Mouse (Mus musculus) myocyte (in vitro differentiated cells): ENCODE measurements around the gene Inpp5d. TPM values are rescaled to one million over a fixed set of nuclear protein-coding genes. Genes with fewer than 3 reads are reported as not detected.

Experiments
- H3K27me3 ChIP-seq: one replicate; pipeline ENCODE4 v1.6.1; 2011; ENCODE audit not compliant: control insufficient read depth, insufficient read depth, insufficient read length
- H3K36me3 ChIP-seq: one replicate; pipeline ENCODE4 v1.6.1; 2011; ENCODE audit not compliant: control insufficient read depth, insufficient read depth
- H3K4me2 ChIP-seq: one replicate; pipeline ENCODE4 v1.6.1; 2011; ENCODE audit warnings: low read depth, control low read depth
- H3K4me3 ChIP-seq: one replicate; pipeline ENCODE4 v1.5.1; 2011; ENCODE audit warnings: mild to moderate bottlenecking, control low read depth, moderate library complexity
- H3K79me2 ChIP-seq: one replicate; pipeline ENCODE4 v1.6.1; 2011; ENCODE audit not compliant: control insufficient read depth, insufficient read depth
- H3ac ChIP-seq: one replicate; pipeline ENCODE4 v1.6.1; 2011; ENCODE audit not compliant: control insufficient read depth, insufficient read length
- CEBPB ChIP-seq: IDR thresholded peaks from 2 replicates; pipeline ENCODE4 v1.6.1; 2011; ENCODE audit warnings: mild to moderate bottlenecking, moderate library complexity; ENCODE audit not compliant: poor library complexity, insufficient read depth, severe bottlenecking
- E2F4 ChIP-seq: IDR thresholded peaks from one replicate; pipeline ENCODE4 v1.6.1; 2011; ENCODE audit warnings: mild to moderate bottlenecking, control low read depth, moderate library complexity; ENCODE audit not compliant: insufficient read depth
- MAX ChIP-seq: IDR thresholded peaks from one replicate; pipeline ENCODE4 v1.6.1; 2011; ENCODE audit warnings: low read depth, mild to moderate bottlenecking, control low read depth
- MYOD1 ChIP-seq, 3 experiments: IDR thresholded peaks; one replicate each; pipeline ENCODE4 v1.6.1; 2011; ENCODE audit warnings: control low read depth in 2 of 3, low read depth in 2 of 3, mild to moderate bottlenecking in 2 of 3, moderate library complexity in 1 of 3; ENCODE audit not compliant: insufficient read length in 2 of 3, control insufficient read depth in 1 of 3
- MYOG ChIP-seq, 3 experiments: IDR thresholded peaks; one replicate each; pipeline ENCODE4 v1.6.1; 2011; ENCODE audit warnings: control low read depth in 2 of 3, low read depth in 2 of 3, mild to moderate bottlenecking in 2 of 3; ENCODE audit not compliant: insufficient read length in 2 of 3, control insufficient read depth in 1 of 3, insufficient read depth in 1 of 3
- POLR2A ChIP-seq: IDR thresholded peaks from one replicate; pipeline ENCODE4 v1.6.1; 2011; ENCODE audit warnings: low read depth, mild to moderate bottlenecking, control low read depth, moderate library complexity; ENCODE audit not compliant: insufficient read length
- POLR2AphosphoS2 ChIP-seq: IDR thresholded peaks from one replicate; pipeline ENCODE4 v1.6.1; 2011; ENCODE audit warnings: low read depth, control low read depth; ENCODE audit not compliant: insufficient read length
- REST ChIP-seq: IDR thresholded peaks from one replicate; pipeline ENCODE4 v1.6.1; 2011; ENCODE audit warnings: mild to moderate bottlenecking, control low read depth, moderate library complexity; ENCODE audit not compliant: insufficient read depth, insufficient read length
- SRF ChIP-seq: IDR thresholded peaks from one replicate; pipeline ENCODE4 v1.6.1; 2011; ENCODE audit warnings: low read depth; ENCODE audit not compliant: control insufficient read depth, insufficient read length
- TCF12 ChIP-seq: IDR thresholded peaks from one replicate; pipeline ENCODE4 v1.6.1; 2011; ENCODE audit warnings: mild to moderate bottlenecking, control low read depth; ENCODE audit not compliant: poor library complexity, insufficient read depth, severe bottlenecking
- TCF3 ChIP-seq: IDR thresholded peaks from one replicate; pipeline ENCODE4 v1.6.1; 2011; ENCODE audit warnings: low read depth, control low read depth; ENCODE audit not compliant: insufficient read length
- USF1 ChIP-seq: IDR thresholded peaks from one replicate; pipeline ENCODE4 v1.6.1; 2011; ENCODE audit warnings: low read depth, mild to moderate bottlenecking, control low read depth, moderate library complexity
- polyA plus RNA-seq: library from polyadenylated mRNA; unstranded; fragments of >200 nt; fragmentation: generic; extraction: Trizol; gene quantifications from one replicate; pipeline ENCODE4 v1.2.1, GENCODE M21; 2012; ENCODE audit warnings: missing spikeins

The Inpp5d gene
- polyA plus RNA-seq, 1 experiment: 0.13 TPM

DNA sequence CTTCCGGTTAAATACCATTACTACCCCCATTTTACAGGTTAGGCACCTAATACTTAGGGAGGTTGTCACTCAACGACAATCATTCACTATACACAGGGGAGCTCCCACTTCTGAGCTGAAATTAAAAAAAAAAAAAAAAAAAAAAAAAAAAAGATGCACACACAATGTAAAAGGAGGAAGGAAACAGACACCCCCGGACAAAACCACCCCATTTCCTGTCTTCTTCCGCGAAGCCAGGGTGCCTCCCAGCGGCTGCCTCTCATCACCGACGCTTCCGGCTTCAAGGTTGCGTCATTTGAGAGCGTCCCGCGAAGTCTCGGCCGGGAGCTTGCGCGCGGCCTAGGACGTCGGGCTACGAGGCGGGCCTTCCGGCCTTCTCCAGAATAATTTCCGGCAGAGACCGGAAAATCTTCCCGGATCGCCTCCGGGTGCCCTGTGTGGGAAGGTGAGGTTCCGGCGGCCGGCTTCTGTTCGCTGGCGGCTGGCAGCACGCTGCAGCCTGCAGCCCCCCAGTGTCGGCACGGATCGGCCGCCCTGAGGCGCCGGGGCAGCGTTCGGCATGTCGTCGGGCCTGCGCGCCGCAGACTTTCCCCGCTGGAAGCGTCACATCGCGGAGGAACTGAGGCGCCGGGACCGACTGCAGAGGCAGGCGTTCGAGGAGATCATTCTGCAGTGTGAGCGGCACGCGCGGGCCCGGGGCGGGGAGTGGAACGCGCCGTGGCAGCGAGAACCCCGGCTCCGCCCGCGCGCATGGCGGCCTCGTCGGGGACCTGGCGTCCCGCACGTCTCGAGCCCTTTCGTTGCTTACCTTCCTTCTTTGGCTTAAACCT, 135.7 kb downstream of the Inpp5d start, which contains the start of gene Atg16l1:
Gene Atg16l1, plus strand, starts transcription at position 230 of the 830 bp plus-strand sequence.
- peak within 1 kb of the TSS; percentile 85 for H3ac ChIP-seq
- H3K4me2 ChIP-seq: peak within 1 kb of the TSS; percentile 94
- H3K27me3 ChIP-seq: peaks cover 8% of the 10 kb centered on the region
- peaks cover 35% of the 10 kb centered on the region for H3K79me2 ChIP-seq
- peaks cover 13% of the 10 kb centered on the region for H3K36me3 ChIP-seq
- no peak for TF ChIP-seq REST
- TF ChIP-seq MAX: no peak
- peak; percentile 54 for TF ChIP-seq POLR2AphosphoS2
- peak; percentile 42 for TF ChIP-seq SRF
- TF ChIP-seq MYOG (IDR thresholded peaks at IDR 0.05; ENCODE audit: control insufficient read depth in 1 of 3, insufficient read depth in 1 of 3, insufficient read length in 2 of 3, low read depth in 2 of 3): no peak
- TF ChIP-seq POLR2A: peak; percentile 79
- TF ChIP-seq E2F4: no peak
- TF ChIP-seq CEBPB: peak; percentile 74
- H3K4me3 ChIP-seq: peak within 1 kb of the TSS; percentile 50

DNA sequence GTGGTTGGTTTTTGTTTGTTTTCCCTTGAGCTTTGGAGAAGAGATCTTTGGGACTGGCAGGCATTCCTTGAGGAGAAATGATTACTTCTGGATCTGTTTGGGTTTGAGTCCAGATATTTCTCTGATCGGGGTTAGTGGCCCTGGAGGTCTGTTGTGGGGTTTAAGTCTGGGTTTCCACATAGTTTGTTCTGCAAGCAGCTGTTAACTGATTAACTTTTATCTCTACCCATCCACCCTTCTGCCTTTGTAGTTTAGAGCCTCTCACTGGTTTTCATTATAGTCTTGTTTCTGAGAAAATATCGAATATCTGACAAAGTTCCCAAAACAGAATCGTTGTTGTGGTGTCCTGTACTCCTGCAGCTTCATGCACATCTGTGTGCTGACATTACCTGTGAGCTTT, 143.7 kb downstream of the Inpp5d start:
- Histone ChIP-seq H3K4me3 (no peak overlapping the region), H3K36me3 (peaks cover 66% of the 10 kb centered on the region), H3ac (no peak overlapping the region), H3K27me3 (no peaks in the 10 kb centered on the region), H3K79me2 (peaks cover 8% of the 10 kb centered on the region), H3K4me2 (no peak overlapping the region)
- no peak for TF ChIP-seq REST

DNA sequence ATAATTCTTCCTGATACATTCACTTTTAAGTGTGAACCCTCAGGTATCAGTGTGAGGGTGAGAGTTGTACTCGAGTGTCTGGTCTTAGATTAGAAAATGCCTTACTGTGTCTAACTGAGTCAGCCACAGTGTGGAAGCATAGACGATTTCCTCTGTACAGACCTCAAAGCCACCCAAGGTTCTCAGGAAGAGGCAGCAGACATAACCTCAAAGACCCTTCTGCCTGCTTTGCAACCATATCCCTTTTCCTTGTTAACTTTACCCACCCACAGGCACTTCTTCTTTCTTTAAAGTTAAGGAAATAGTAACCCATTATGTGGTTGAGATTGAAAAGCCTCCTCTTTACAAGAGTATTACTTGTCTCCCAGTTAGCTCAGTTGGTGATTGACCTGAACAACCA, 145.6 kb downstream of the Inpp5d start:
- Histone ChIP-seq H3ac (no peak overlapping the region), H3K4me3 (no peak overlapping the region), H3K27me3 (no peaks in the 10 kb centered on the region), H3K36me3 (peaks cover 67% of the 10 kb centered on the region), H3K4me2 (no peak overlapping the region), H3K79me2 (no peaks in the 10 kb centered on the region)
- no peak for TF ChIP-seq MYOG (IDR thresholded peaks at IDR 0.05; ENCODE audit: control insufficient read depth in 1 of 3, insufficient read depth in 1 of 3, insufficient read length in 2 of 3, low read depth in 2 of 3)
- no peak for TF ChIP-seq POLR2AphosphoS2
- TF ChIP-seq MYOD1 (IDR thresholded peaks at IDR 0.05; ENCODE audit: control insufficient read depth in 1 of 3, insufficient read length in 2 of 3, low read depth in 2 of 3): no peak
- no peak for TF ChIP-seq E2F4
- TF ChIP-seq MAX: no peak
- no peak for TF ChIP-seq TCF3
- TF ChIP-seq SRF: no peak
- TF ChIP-seq USF1: no peak

DNA sequence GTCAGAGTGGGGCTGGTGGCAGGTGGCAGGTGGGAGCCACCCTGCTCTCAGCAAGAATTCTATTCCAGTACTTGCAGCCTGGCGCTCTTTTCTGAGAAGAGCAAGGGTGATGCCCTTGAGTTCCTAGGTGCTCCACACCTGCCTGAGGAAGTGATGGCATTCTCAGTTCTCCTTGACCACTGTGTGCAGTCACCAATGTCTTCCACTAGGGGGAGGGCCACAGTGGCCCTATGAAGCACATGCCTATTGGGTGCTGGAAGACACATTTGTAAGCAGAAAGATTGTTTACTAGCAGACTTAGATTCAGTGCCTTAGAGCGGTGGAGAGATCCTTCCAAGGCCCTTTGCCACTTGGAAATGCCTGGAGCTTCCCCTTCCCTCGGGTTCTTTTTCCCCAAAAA, 146.1 kb downstream of the Inpp5d start:
- no peak overlapping the region for H3K4me3 ChIP-seq
- H3K79me2 ChIP-seq: no peaks in the 10 kb centered on the region
- H3K36me3 ChIP-seq: peaks cover 64% of the 10 kb centered on the region
- no peak overlapping the region for H3K4me2 ChIP-seq
- H3ac ChIP-seq: no peak overlapping the region
- H3K27me3 ChIP-seq: no peaks in the 10 kb centered on the region
- no peak for TF ChIP-seq MYOG (IDR thresholded peaks at IDR 0.05; ENCODE audit: control insufficient read depth in 1 of 3, insufficient read depth in 1 of 3, insufficient read length in 2 of 3, low read depth in 2 of 3)
- no peak for TF ChIP-seq MAX
- TF ChIP-seq TCF3: no peak
- TF ChIP-seq SRF: no peak
- no peak for TF ChIP-seq CEBPB
- no peak for TF ChIP-seq TCF12

DNA sequence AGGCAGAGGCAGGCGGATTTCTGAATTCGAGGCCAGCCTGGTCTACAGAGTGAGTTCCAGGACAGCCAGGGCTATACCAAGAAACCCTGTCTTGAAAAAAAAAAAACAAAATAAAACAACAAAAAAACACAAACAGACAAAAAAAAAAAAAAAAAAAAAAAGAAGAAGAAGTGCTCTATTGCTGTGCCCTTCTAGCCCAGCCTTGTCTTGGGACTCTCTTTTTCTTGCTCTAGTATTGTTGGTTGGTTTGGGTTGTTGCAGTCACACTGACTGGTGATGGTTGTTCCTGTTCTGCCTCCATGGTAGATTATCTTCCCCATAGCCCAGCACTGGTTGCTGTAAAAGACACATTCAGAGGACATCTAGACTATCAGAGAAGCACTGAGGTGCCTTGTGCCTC, 149.2 kb downstream of the Inpp5d start:
- Histone ChIP-seq H3K36me3 (peaks cover 69% of the 10 kb centered on the region), H3ac (no peak overlapping the region), H3K79me2 (no peaks in the 10 kb centered on the region), H3K4me3 (no peak overlapping the region), H3K4me2 (no peak overlapping the region), H3K27me3 (no peaks in the 10 kb centered on the region)
- no peak for TF ChIP-seq TCF12
- no peak for TF ChIP-seq USF1
- TF ChIP-seq MYOG (IDR thresholded peaks at IDR 0.05; ENCODE audit: control insufficient read depth in 1 of 3, insufficient read depth in 1 of 3, insufficient read length in 2 of 3, low read depth in 2 of 3): no peak
- TF ChIP-seq E2F4: no peak
- no peak for TF ChIP-seq MYOD1 (IDR thresholded peaks at IDR 0.05; ENCODE audit: control insufficient read depth in 1 of 3, insufficient read length in 2 of 3, low read depth in 2 of 3)
- no peak for TF ChIP-seq POLR2AphosphoS2
- no peak for TF ChIP-seq TCF3
- TF ChIP-seq MAX: no peak
- TF ChIP-seq POLR2A: no peak
- no peak for TF ChIP-seq CEBPB
- no peak for TF ChIP-seq SRF
- TF ChIP-seq REST: no peak

Other genes with a start within 250 kb of the Inpp5d start
- gene Kcnj13, start 225.6 kb upstream of the Inpp5d start, polyA plus RNA-seq: 0.12 TPM
- not detected for gene Snorc, start 150.0 kb upstream of the Inpp5d start, polyA plus RNA-seq
- 1.6 TPM for gene Neu2, start 110.4 kb upstream of the Inpp5d start, polyA plus RNA-seq
- 5.2 TPM for gene Ngef, start 46.4 kb upstream of the Inpp5d start, polyA plus RNA-seq
- gene Atg16l1, start 135.6 kb downstream of the Inpp5d start, polyA plus RNA-seq: 21.8 TPM
- 0.72 TPM for gene Sag, start 183.4 kb downstream of the Inpp5d start, polyA plus RNA-seq
- gene Dgkd, start 233.0 kb downstream of the Inpp5d start, polyA plus RNA-seq: 59.3 TPM